Mouse (Mus musculus) bone marrow macrophage, adult 2 months (primary cell): Measurements from ENCODE around the gene Rassf3. TPM values are rescaled to one million over a fixed set of nuclear protein-coding genes. Genes with fewer than 3 reads are reported as not detected.
A peak's percentile ranks its signal among the peaks of the same experiment; 100 is the strongest.

Experiments
- H3K27ac ChIP-seq: 2 replicates; pipeline ENCODE4 v1.5.1; 2012; ENCODE audit warnings: low read depth, low read length; ENCODE audit not compliant: insufficient read depth
- H3K4me1 ChIP-seq: 2 replicates; pipeline ENCODE4 v1.6.1; 2012; ENCODE audit warnings: low read length; ENCODE audit not compliant: control insufficient read depth, insufficient read depth
- H3K4me3 ChIP-seq: 2 replicates; pipeline ENCODE4 v1.5.1; 2012; ENCODE audit warnings: mild to moderate bottlenecking, low read length, moderate library complexity; ENCODE audit not compliant: insufficient read depth
- CTCF ChIP-seq: IDR thresholded peaks from 2 replicates; pipeline ENCODE4 v1.5.1; 2012; ENCODE audit warnings: low read depth, mild to moderate bottlenecking, low read length, moderate library complexity
- POLR2A ChIP-seq: IDR thresholded peaks from 2 replicates; pipeline ENCODE4 v1.6.1; 2012; ENCODE audit warnings: mild to moderate bottlenecking, low read depth, low read length, borderline replicate concordance
- polyA plus RNA-seq: library from polyadenylated mRNA; stranded (reverse); fragments of >200 nt; gene quantifications from 2 replicates; pipeline ENCODE4 v1.2.4, GENCODE M21; 2012; ENCODE audit not compliant: missing spikeins, insufficient read depth, insufficient read length

The Rassf3 gene
- polyA plus RNA-seq, 1 experiment: 65.1 TPM

DNA sequence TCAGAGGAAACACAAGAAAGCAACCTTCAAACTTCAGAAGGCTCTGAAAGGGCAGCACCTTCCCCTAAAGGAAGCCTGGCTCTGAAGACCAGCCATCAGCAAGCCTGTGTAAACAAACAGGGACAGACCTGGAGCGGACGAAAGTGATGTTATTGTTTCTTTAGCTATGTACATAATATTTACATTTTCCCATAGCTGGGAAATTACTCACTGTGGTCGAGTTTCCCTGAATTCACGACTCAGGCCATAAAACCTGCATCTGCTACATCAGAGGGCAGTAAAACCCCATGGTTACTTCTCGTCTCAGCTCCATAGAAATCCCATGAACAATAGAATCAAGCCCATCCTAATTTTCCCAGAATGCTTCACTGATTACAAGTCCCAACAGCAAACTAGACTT is 11.1 kb downstream of the Rassf3 start:
- peaks cover 69% of the 10 kb centered on the region for H3K4me1 ChIP-seq
- H3K4me3 ChIP-seq: no peak overlapping the region
- no peak for TF ChIP-seq CTCF
- TF ChIP-seq POLR2A: no peak
- H3K27ac ChIP-seq: no peak overlapping the region

- H3K27ac ChIP-seq: peak overlapping the region; percentile 98
- TF ChIP-seq CTCF (no peak), POLR2A (no peak)
- H3K4me3 ChIP-seq: peak overlapping the region; percentile 61; the same call in 1 of the 2 replicates
- peaks cover 70% of the 10 kb centered on the region for H3K4me1 ChIP-seq
These were observed 13.8 kb downstream of the Rassf3 start for GRCm38 (mm10) chr10:121462162-121462881.

DNA sequence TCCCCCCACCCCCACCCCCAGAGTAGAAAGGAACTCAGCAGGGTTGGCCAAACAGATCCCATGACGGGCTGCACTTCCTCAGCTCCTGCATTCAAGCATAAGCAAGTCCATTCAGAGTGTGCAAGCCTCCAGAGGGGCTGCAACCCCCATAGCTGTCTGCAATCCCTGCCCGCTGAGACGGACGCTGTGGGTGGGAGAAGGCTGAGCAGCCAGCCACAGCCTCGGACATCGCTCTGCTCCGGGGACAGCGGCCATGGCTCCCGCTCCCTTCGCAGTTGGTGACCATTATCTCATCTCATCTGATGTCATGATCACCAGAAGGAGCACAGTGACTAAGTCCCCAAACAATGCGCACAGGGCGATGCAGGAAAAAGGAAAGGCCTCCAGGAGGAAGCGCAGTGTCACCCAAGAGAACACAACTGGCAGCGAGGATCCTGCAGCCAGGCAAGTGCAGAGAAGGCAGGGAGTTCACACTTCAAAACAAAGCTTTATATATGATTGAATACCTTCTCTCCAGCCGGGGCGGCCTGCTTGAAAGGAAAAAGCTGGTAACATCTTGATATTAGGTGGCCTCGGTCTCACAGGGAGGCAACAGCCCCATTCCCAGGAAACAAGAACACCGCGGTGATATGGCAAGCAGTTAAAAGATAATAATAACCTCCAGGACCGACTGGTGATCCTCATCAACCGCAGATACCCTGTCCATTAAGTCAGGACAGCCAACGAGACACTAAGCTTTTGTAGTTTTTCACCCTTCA is 14.6 kb downstream of the Rassf3 start:
- peaks cover 66% of the 10 kb centered on the region for H3K4me1 ChIP-seq
- TF ChIP-seq CTCF (no peak), POLR2A (no peak)
- H3K27ac ChIP-seq: peak overlapping the region; percentile 98
- peak overlapping the region; percentile 61 for H3K4me3 ChIP-seq

DNA sequence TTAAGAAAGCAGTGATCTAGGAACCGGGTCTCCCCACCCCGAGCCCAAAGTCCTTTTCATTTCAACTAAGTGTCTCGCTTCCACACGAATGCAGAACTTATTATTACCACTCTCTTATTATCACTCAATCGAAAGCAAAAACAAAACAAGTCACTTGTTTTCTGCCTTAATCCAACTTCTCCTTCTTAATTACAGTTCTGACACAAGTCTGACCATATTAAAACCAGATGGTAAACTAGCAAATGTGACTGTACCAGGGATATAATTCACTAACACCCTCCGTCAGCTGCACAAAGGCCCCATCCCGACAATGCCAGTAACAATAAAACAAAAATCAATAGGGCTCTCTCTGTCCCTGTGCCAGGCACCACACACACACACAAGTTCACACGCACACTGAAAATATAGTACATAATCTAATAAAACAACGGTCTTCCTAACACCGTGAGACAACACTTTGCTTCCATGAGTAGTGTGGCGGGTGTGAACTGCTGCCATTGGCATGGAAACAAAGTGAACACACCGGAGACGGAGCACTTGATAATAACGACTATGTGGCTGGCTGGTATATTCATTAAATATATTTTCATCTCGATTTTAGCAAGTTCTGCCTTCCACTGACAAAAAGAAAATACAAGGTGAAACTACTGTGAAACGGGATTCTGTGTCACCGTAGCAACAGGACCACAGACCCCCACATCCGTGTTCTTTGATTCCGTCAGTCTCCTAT is 16.9 kb downstream of the Rassf3 start:
- H3K4me1 ChIP-seq: peaks cover 65% of the 10 kb centered on the region
- TF ChIP-seq CTCF (no peak), POLR2A (no peak)
- peak overlapping the region; percentile 54 for H3K27ac ChIP-seq
- no peak overlapping the region for H3K4me3 ChIP-seq

- Histone ChIP-seq H3K4me3 (no peak overlapping the region), H3K27ac (peak overlapping the region; percentile 43), H3K4me1 (peaks cover 56% of the 10 kb centered on the region)
- TF ChIP-seq CTCF (no peak), POLR2A (no peak)
These were observed 17.7 kb downstream of the Rassf3 start for GRCm38 (mm10) chr10:121458408-121458807.

GRCm38 (mm10) chr10:121457381-121457780 is 18.8 kb downstream of the Rassf3 start:
- TF ChIP-seq POLR2A: no peak
- no peak for TF ChIP-seq CTCF
- H3K4me1 ChIP-seq: peaks cover 50% of the 10 kb centered on the region
- no peak overlapping the region for H3K27ac ChIP-seq
- no peak overlapping the region for H3K4me3 ChIP-seq

- Histone ChIP-seq H3K4me3 (no peak overlapping the region), H3K4me1 (peaks cover 38% of the 10 kb centered on the region), H3K27ac (no peak overlapping the region)
- TF ChIP-seq POLR2A: no peak
- TF ChIP-seq CTCF: no peak
These were observed 20.6 kb downstream of the Rassf3 start for GRCm38 (mm10) chr10:121455517-121455916.

DNA sequence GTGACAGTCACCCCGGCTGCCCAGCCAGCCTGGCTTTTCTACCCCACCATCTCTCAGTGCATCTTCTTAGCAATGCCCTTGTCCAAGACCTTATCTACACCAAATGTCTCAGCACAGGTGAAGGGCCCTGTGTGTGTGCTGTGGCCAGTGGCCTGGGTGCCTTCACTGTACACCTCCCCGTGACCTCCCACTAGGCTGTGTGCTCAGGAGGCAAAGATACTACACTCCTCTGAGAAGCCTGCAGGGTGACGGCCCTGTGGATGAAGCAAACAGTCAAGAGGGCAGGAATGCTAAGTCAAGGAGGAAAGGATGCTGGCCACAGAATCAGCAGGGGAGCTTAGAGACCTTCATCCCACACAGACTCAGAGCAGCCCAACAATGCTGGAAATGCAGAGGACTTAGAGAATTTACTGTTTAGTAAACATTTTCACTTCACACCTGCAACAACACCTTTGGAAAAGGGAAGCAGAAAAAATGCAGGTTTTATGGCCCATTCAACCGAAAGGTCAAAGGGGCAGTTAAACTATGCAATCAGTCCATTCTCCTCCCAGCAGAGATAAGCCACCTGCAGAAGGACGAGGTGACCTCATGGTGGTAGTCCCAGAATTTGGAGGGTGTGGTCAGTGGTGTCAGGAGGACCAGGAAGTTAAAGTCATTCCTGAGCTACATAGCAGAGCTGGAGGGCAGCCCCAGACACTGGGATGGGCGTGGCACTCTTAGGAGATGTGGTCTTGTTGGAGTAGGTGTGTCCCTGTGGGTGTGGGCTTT is 21.3 kb downstream of the Rassf3 start:
- no peak for TF ChIP-seq CTCF
- no peak for TF ChIP-seq POLR2A
- no peak overlapping the region for H3K27ac ChIP-seq
- no peak overlapping the region for H3K4me3 ChIP-seq
- peaks cover 32% of the 10 kb centered on the region for H3K4me1 ChIP-seq

- H3K4me1 ChIP-seq: peaks cover 25% of the 10 kb centered on the region
- H3K27ac ChIP-seq: no peak overlapping the region
- no peak overlapping the region for H3K4me3 ChIP-seq
- no peak for TF ChIP-seq POLR2A
These were observed 22.1 kb downstream of the Rassf3 start for GRCm38 (mm10) chr10:121454033-121454432.
